Mouse (Mus musculus): Measurements from ENCODE around the gene Nek10. TPM values are rescaled to one million over a fixed set of nuclear protein-coding genes. Genes with fewer than 3 reads are reported as not detected.

Nek10 gene
- total RNA-seq, 1 experiment, result 0.67 TPM

DNA sequence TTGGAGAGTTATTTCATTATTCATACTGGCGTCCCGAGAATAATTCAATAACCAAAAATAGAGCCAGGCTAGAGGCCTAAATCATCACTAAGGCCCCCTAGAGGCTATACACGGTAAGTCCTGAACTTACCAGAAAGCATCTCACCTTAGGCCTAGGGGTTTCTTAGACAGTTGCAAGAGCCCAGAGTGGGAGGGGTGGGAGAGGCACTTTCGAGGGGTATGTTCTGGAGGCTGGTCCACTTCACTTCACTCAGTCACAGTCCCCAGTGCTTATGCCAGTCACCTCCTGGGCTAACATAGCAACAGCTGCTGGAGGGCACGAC is 102.3 kb downstream of the Nek10 start:
- DNase-seq (ENCODE audit: low read depth, low spot score), result peak; percentile 30
- TF ChIP-seq HCFC1 (IDR thresholded peaks at IDR 0.05; ENCODE audit: borderline replicate concordance, insufficient read depth, low read length) (no peak), CHD2 (IDR thresholded peaks at IDR 0.05; ENCODE audit: low read depth, low read length) (no peak), ZNF384 (IDR thresholded peaks at IDR 0.05; ENCODE audit: low read depth, low read length) (no peak), ZC3H11A (IDR thresholded peaks at IDR 0.05; ENCODE audit: borderline replicate concordance, low read depth, low read length) (no peak), MAFK (IDR thresholded peaks at IDR 0.05; ENCODE audit: insufficient read depth, low read depth, low read length) (no peak)
- no peak overlapping the region for H3K9ac ChIP-seq (ENCODE audit: insufficient read depth, low read depth, low read length, poor library complexity, severe bottlenecking)
- no peaks in the 10 kb centered on the region for H3K9me3 ChIP-seq (ENCODE audit: control insufficient read depth, insufficient read depth, low read depth, low read length)
- no peaks in the 10 kb centered on the region for H3K36me3 ChIP-seq (ENCODE audit: control insufficient read depth, insufficient read depth, low read length, poor library complexity, severe bottlenecking)
- no peak overlapping the region for H3K27ac ChIP-seq (ENCODE audit: insufficient read depth, low read depth, low read length, poor library complexity, severe bottlenecking)
- no peaks in the 10 kb centered on the region for H3K4me1 ChIP-seq (ENCODE audit: control insufficient read depth in 2 of 2, insufficient read depth in 2 of 2, low read length in 2 of 2, poor library complexity in 1 of 2)
- no peak overlapping the region for H3K4me3 ChIP-seq (ENCODE audit: insufficient read depth in 1 of 2, low read depth in 1 of 2, low read length in 2 of 2, poor library complexity in 1 of 2, severe bottlenecking in 1 of 2)
- in situ Hi-C loops (cut with MboI; ENCODE audit: low sequenced_read_pairs in 2 of 2, unreplicated experiment in 2 of 2), result no loop called here

- Histone ChIP-seq H3K9me3 (ENCODE audit: control insufficient read depth, insufficient read depth, low read depth, low read length) (no peaks in the 10 kb centered on the region), H3K36me3 (ENCODE audit: control insufficient read depth, insufficient read depth, low read length, poor library complexity, severe bottlenecking) (no peaks in the 10 kb centered on the region), H3K4me3 (ENCODE audit: insufficient read depth in 1 of 2, low read depth in 1 of 2, low read length in 2 of 2, poor library complexity in 1 of 2, severe bottlenecking in 1 of 2) (no peak overlapping the region), H3K9ac (ENCODE audit: insufficient read depth, low read depth, low read length, poor library complexity, severe bottlenecking) (no peak overlapping the region), H3K27ac (ENCODE audit: insufficient read depth, low read depth, low read length, poor library complexity, severe bottlenecking) (no peak overlapping the region), H3K4me1 (ENCODE audit: control insufficient read depth in 2 of 2, insufficient read depth in 2 of 2, low read length in 2 of 2, poor library complexity in 1 of 2) (no peaks in the 10 kb centered on the region)
- DNase-seq (ENCODE audit: low read depth, low spot score), result no peak
- no peak for TF ChIP-seq HCFC1 (IDR thresholded peaks at IDR 0.05; ENCODE audit: borderline replicate concordance, insufficient read depth, low read length)
- no peak for TF ChIP-seq CHD2 (IDR thresholded peaks at IDR 0.05; ENCODE audit: low read depth, low read length)
- no peak for TF ChIP-seq MAFK (IDR thresholded peaks at IDR 0.05; ENCODE audit: insufficient read depth, low read depth, low read length)
- TF ChIP-seq ZC3H11A (IDR thresholded peaks at IDR 0.05; ENCODE audit: borderline replicate concordance, low read depth, low read length), result no peak
- no peak for TF ChIP-seq ZNF384 (IDR thresholded peaks at IDR 0.05; ENCODE audit: low read depth, low read length)
- in situ Hi-C loops (cut with MboI; ENCODE audit: low sequenced_read_pairs in 2 of 2, unreplicated experiment in 2 of 2), result no loop called here
Observed at GRCm38 (mm10) chr14:14925615-14926014, 122.4 kb downstream of the Nek10 start.

GRCm38 (mm10) chr14:14927559-14927958 is 124.3 kb downstream of the Nek10 start:
- H3K27ac ChIP-seq (ENCODE audit: insufficient read depth, low read depth, low read length, poor library complexity, severe bottlenecking), result no peak overlapping the region
- no peak overlapping the region for H3K4me3 ChIP-seq (ENCODE audit: insufficient read depth in 1 of 2, low read depth in 1 of 2, low read length in 2 of 2, poor library complexity in 1 of 2, severe bottlenecking in 1 of 2)
- in situ Hi-C loops (cut with MboI; ENCODE audit: low sequenced_read_pairs in 2 of 2, unreplicated experiment in 2 of 2), result no loop called here
- TF ChIP-seq CHD2 (IDR thresholded peaks at IDR 0.05; ENCODE audit: low read depth, low read length) (no peak), MAFK (IDR thresholded peaks at IDR 0.05; ENCODE audit: insufficient read depth, low read depth, low read length) (no peak), ZNF384 (IDR thresholded peaks at IDR 0.05; ENCODE audit: low read depth, low read length) (no peak), HCFC1 (IDR thresholded peaks at IDR 0.05; ENCODE audit: borderline replicate concordance, insufficient read depth, low read length) (no peak), ZC3H11A (IDR thresholded peaks at IDR 0.05; ENCODE audit: borderline replicate concordance, low read depth, low read length) (no peak)
- no peak overlapping the region for H3K9ac ChIP-seq (ENCODE audit: insufficient read depth, low read depth, low read length, poor library complexity, severe bottlenecking)
- no peaks in the 10 kb centered on the region for H3K36me3 ChIP-seq (ENCODE audit: control insufficient read depth, insufficient read depth, low read length, poor library complexity, severe bottlenecking)
- H3K9me3 ChIP-seq (ENCODE audit: control insufficient read depth, insufficient read depth, low read depth, low read length), result no peaks in the 10 kb centered on the region
- no peak for DNase-seq (ENCODE audit: low read depth, low spot score)
- H3K4me1 ChIP-seq (ENCODE audit: control insufficient read depth in 2 of 2, insufficient read depth in 2 of 2, low read length in 2 of 2, poor library complexity in 1 of 2), result no peaks in the 10 kb centered on the region

- H3K27ac ChIP-seq (ENCODE audit: insufficient read depth, low read depth, low read length, poor library complexity, severe bottlenecking), result no peak overlapping the region
- no peak overlapping the region for H3K4me3 ChIP-seq (ENCODE audit: insufficient read depth in 1 of 2, low read depth in 1 of 2, low read length in 2 of 2, poor library complexity in 1 of 2, severe bottlenecking in 1 of 2)
- TF ChIP-seq HCFC1 (IDR thresholded peaks at IDR 0.05; ENCODE audit: borderline replicate concordance, insufficient read depth, low read length), result no peak
- no peak for TF ChIP-seq ZC3H11A (IDR thresholded peaks at IDR 0.05; ENCODE audit: borderline replicate concordance, low read depth, low read length)
- TF ChIP-seq MAFK (IDR thresholded peaks at IDR 0.05; ENCODE audit: insufficient read depth, low read depth, low read length), result no peak
- no peak for TF ChIP-seq CHD2 (IDR thresholded peaks at IDR 0.05; ENCODE audit: low read depth, low read length)
- no peak for TF ChIP-seq ZNF384 (IDR thresholded peaks at IDR 0.05; ENCODE audit: low read depth, low read length)
- no peak overlapping the region for H3K9ac ChIP-seq (ENCODE audit: insufficient read depth, low read depth, low read length, poor library complexity, severe bottlenecking)
- DNase-seq (ENCODE audit: low read depth, low spot score), result no peak
- in situ Hi-C loops (cut with MboI; ENCODE audit: low sequenced_read_pairs in 2 of 2, unreplicated experiment in 2 of 2), result no loop called here
- H3K36me3 ChIP-seq (ENCODE audit: control insufficient read depth, insufficient read depth, low read length, poor library complexity, severe bottlenecking), result no peaks in the 10 kb centered on the region
- no peaks in the 10 kb centered on the region for H3K9me3 ChIP-seq (ENCODE audit: control insufficient read depth, insufficient read depth, low read depth, low read length)
- no peaks in the 10 kb centered on the region for H3K4me1 ChIP-seq (ENCODE audit: control insufficient read depth in 2 of 2, insufficient read depth in 2 of 2, low read length in 2 of 2, poor library complexity in 1 of 2)
Observed at GRCm38 (mm10) chr14:14934977-14935376, 131.8 kb downstream of the Nek10 start.

DNA sequence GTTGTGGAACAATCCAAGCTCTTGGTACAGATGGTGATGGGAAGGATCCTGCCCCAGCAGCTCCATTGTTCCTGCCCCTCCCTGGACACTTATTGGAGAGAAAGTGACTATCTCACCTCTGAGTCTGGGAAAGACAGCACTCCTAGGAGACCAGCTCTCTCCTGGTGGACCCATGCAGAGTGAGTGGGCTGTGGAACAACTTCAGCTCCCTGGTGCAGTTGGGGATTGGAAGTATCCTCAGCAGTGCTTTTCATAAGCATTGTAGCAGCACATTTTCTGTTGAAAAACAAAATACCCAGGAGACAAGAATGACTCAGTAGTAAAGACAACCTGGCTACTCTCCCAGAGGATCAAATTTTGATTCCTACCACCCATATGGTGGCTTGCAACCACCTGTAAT is 142.7 kb downstream of the Nek10 start:
- DNase-seq (ENCODE audit: low read depth, low spot score), result no peak
- TF ChIP-seq CHD2 (IDR thresholded peaks at IDR 0.05; ENCODE audit: low read depth, low read length) (no peak), HCFC1 (IDR thresholded peaks at IDR 0.05; ENCODE audit: borderline replicate concordance, insufficient read depth, low read length) (no peak), ZNF384 (IDR thresholded peaks at IDR 0.05; ENCODE audit: low read depth, low read length) (no peak), MAFK (IDR thresholded peaks at IDR 0.05; ENCODE audit: insufficient read depth, low read depth, low read length) (no peak), ZC3H11A (IDR thresholded peaks at IDR 0.05; ENCODE audit: borderline replicate concordance, low read depth, low read length) (no peak)
- H3K27ac ChIP-seq (ENCODE audit: insufficient read depth, low read depth, low read length, poor library complexity, severe bottlenecking), result no peak overlapping the region
- no peak overlapping the region for H3K4me3 ChIP-seq (ENCODE audit: insufficient read depth in 1 of 2, low read depth in 1 of 2, low read length in 2 of 2, poor library complexity in 1 of 2, severe bottlenecking in 1 of 2)
- H3K36me3 ChIP-seq (ENCODE audit: control insufficient read depth, insufficient read depth, low read length, poor library complexity, severe bottlenecking), result no peaks in the 10 kb centered on the region
- no peaks in the 10 kb centered on the region for H3K4me1 ChIP-seq (ENCODE audit: control insufficient read depth in 2 of 2, insufficient read depth in 2 of 2, low read length in 2 of 2, poor library complexity in 1 of 2)
- H3K9ac ChIP-seq (ENCODE audit: insufficient read depth, low read depth, low read length, poor library complexity, severe bottlenecking), result no peak overlapping the region
- H3K9me3 ChIP-seq (ENCODE audit: control insufficient read depth, insufficient read depth, low read depth, low read length), result no peaks in the 10 kb centered on the region
- in situ Hi-C loops (cut with MboI; ENCODE audit: low sequenced_read_pairs in 2 of 2, unreplicated experiment in 2 of 2), result no loop called here
